Mouse (Mus musculus) liver, embryonic 16.5 days (tissue): ENCODE results near the gene Zswim3. TPM values are rescaled to one million over a fixed set of nuclear protein-coding genes. Genes with fewer than 3 reads are reported as not detected.
A peak's percentile ranks its signal among the peaks of the same experiment; 100 is the strongest.
"Not testable (repeated sequence)": the region's sequence is repeated elsewhere in the genome, so short reads cannot be mapped to it uniquely, and the experiment has no call there.

Experiments used
- ATAC-seq: fragments of 200-750 bp; cut with Nextera tagmentation; 2 replicates; pipeline ENCODE4 v1.8.0; 2017; ENCODE audit warnings: low read depth, mild to moderate bottlenecking, moderate number of reproducible peaks, moderate library complexity
- H3K27ac ChIP-seq: fragments of 300-500 bp; sonication (generic); 2 replicates; pipeline ENCODE4 v1.5.1; 2014; ENCODE audit warnings: mild to moderate bottlenecking, low read length
- H3K27me3 ChIP-seq: fragments of 300-500 bp; sonication (generic); 2 replicates; pipeline ENCODE4 v1.6.1; 2014; ENCODE audit warnings: low read depth, low read length, mixed read lengths; ENCODE audit not compliant: control insufficient read depth, insufficient read depth
- H3K36me3 ChIP-seq: fragments of 300-500 bp; sonication (generic); 2 replicates; pipeline ENCODE4 v1.6.1; 2014; ENCODE audit warnings: mild to moderate bottlenecking; ENCODE audit not compliant: control insufficient read depth, insufficient read depth
- H3K4me1 ChIP-seq: fragments of 300-500 bp; sonication (generic); 2 replicates; pipeline ENCODE4 v1.6.1; 2014; ENCODE audit warnings: low read depth, low read length, mixed read lengths; ENCODE audit not compliant: control insufficient read depth
- H3K4me2 ChIP-seq: fragments of 300-500 bp; sonication (generic); 2 replicates; pipeline ENCODE4 v1.6.1; 2014; ENCODE audit warnings: low read depth, low read length, mixed read lengths
- H3K4me3 ChIP-seq: fragments of 300-500 bp; sonication (generic); 2 replicates; pipeline ENCODE4 v1.5.1; 2014; ENCODE audit warnings: low read depth, mild to moderate bottlenecking, low read length
- H3K9ac ChIP-seq: fragments of 300-500 bp; sonication (generic); 2 replicates; pipeline ENCODE4 v1.6.1; 2014; ENCODE audit warnings: low read depth, low read length
- H3K9me3 ChIP-seq: fragments of 300-500 bp; sonication (generic); replicated peaks from 2 replicates; pipeline ENCODE4 v1.6.1; 2016; ENCODE audit warnings: low read length; ENCODE audit not compliant: control insufficient read depth
- WGBS: fragments of 180-500 bp; shearing (Covaris S2); extraction: QIAGEN DNeasy Blood & Tissue Kit; methylation state at CpG from one replicate; pipeline ENCODE4 v1.1.7; 2014; ENCODE audit not compliant: insufficient replicate concordance; 5-methylcytosine and 5-hydroxymethylcytosine counted together
- polyA plus RNA-seq: library from polyadenylated mRNA; unstranded; fragments of >200 nt; fragmentation: Nextera tagmentation; extraction: Ambion mirVana; gene quantifications from 2 replicates; pipeline ENCODE4 v1.2.1, GENCODE M21; 2015

Gene Zswim3
- polyA plus RNA-seq, 1 experiment from 2014 or later = 4.3 TPM

- Histone ChIP-seq H3K9ac (no peak overlapping the region), H3K36me3 (no peaks in the 10 kb centered on the region), H3K9me3 (no peaks in the 10 kb centered on the region), H3K27ac (peak overlapping the region; percentile 45; the same call in 1 of the 2 replicates), H3K4me3 (no peak overlapping the region), H3K27me3 (peaks cover 38% of the 10 kb centered on the region), H3K4me1 (peaks cover 3% of the 10 kb centered on the region), H3K4me2 (peak overlapping the region; percentile 10; the same call in 1 of the 2 replicates)
- 43% methylated on average over 9 of the region's 9 CpGs for WGBS
- ATAC-seq = peak; percentile 81
Measured at GRCm38 (mm10) chr2:164859640-164860432, 54.9 kb downstream of the Zswim3 start.

- Histone ChIP-seq H3K9me3 (no peaks in the 10 kb centered on the region), H3K9ac (no peak overlapping the region), H3K4me3 (no peak overlapping the region), H3K36me3 (no peaks in the 10 kb centered on the region), H3K4me2 (no peak overlapping the region), H3K27me3 (peaks cover 27% of the 10 kb centered on the region), H3K4me1 (peaks cover 3% of the 10 kb centered on the region), H3K27ac (no peak overlapping the region)
- WGBS = 60% methylated on average over 4 of the region's 4 CpGs
- ATAC-seq = no peak
Measured at GRCm38 (mm10) chr2:164861094-164861493, 56.2 kb downstream of the Zswim3 start.

GRCm38 (mm10) chr2:164862179-164862861 lies 57.4 kb downstream of the Zswim3 start:
- 29% methylated on average over 9 of the region's 9 CpGs for WGBS
- no peak overlapping the region for H3K4me2 ChIP-seq
- H3K36me3 ChIP-seq = no peaks in the 10 kb centered on the region
- no peak for ATAC-seq
- H3K9me3 ChIP-seq = no peaks in the 10 kb centered on the region
- H3K27ac ChIP-seq = no peak overlapping the region
- peaks cover 3% of the 10 kb centered on the region for H3K4me1 ChIP-seq
- no peak overlapping the region for H3K4me3 ChIP-seq
- H3K27me3 ChIP-seq = peaks cover 15% of the 10 kb centered on the region
- H3K9ac ChIP-seq = no peak overlapping the region

- not testable (repeated sequence) for H3K4me1 ChIP-seq, H3K27me3 ChIP-seq, H3K27ac ChIP-seq, H3K9ac ChIP-seq, H3K4me2 ChIP-seq, H3K9me3 ChIP-seq, ATAC-seq, H3K4me3 ChIP-seq, H3K36me3 ChIP-seq
- WGBS = 77% methylated on average over 7 of the region's 9 CpGs
Measured at GRCm38 (mm10) chr2:164863411-164863810, 58.5 kb downstream of the Zswim3 start.

GRCm38 (mm10) chr2:164864593-164864992 lies 59.7 kb downstream of the Zswim3 start:
- Histone ChIP-seq H3K27me3 (no peaks in the 10 kb centered on the region), H3K27ac (no peak overlapping the region), H3K4me1 (peaks cover 3% of the 10 kb centered on the region), H3K9me3 (no peaks in the 10 kb centered on the region), H3K4me3 (no peak overlapping the region), H3K4me2 (no peak overlapping the region), H3K36me3 (no peaks in the 10 kb centered on the region), H3K9ac (no peak overlapping the region)
- 30% methylated on average over 4 of the region's 4 CpGs for WGBS
- no peak for ATAC-seq

GRCm38 (mm10) chr2:164866741-164867551 lies 62.0 kb downstream of the Zswim3 start:
- H3K4me3 ChIP-seq = no peak overlapping the region
- no peaks in the 10 kb centered on the region for H3K36me3 ChIP-seq
- WGBS = 46% methylated on average over 16 of the region's 16 CpGs
- no peak overlapping the region for H3K9ac ChIP-seq
- H3K4me1 ChIP-seq = no peaks in the 10 kb centered on the region
- no peaks in the 10 kb centered on the region for H3K9me3 ChIP-seq
- peak; percentile 42 for ATAC-seq
- H3K27ac ChIP-seq = no peak overlapping the region
- H3K4me2 ChIP-seq = no peak overlapping the region
- no peaks in the 10 kb centered on the region for H3K27me3 ChIP-seq

- no peaks in the 10 kb centered on the region for H3K27me3 ChIP-seq
- H3K4me3 ChIP-seq = no peak overlapping the region
- no peaks in the 10 kb centered on the region for H3K4me1 ChIP-seq
- no peaks in the 10 kb centered on the region for H3K9me3 ChIP-seq
- 83% methylated on average over 7 of the region's 7 CpGs for WGBS
- no peak for ATAC-seq
- H3K4me2 ChIP-seq = no peak overlapping the region
- H3K9ac ChIP-seq = no peak overlapping the region
- H3K27ac ChIP-seq = no peak overlapping the region
- no peaks in the 10 kb centered on the region for H3K36me3 ChIP-seq
Measured at GRCm38 (mm10) chr2:164867566-164867965, 62.7 kb downstream of the Zswim3 start.

GRCm38 (mm10) chr2:164868491-164868890 lies 63.6 kb downstream of the Zswim3 start:
- Histone ChIP-seq H3K36me3 (no peaks in the 10 kb centered on the region), H3K4me3 (no peak overlapping the region), H3K9me3 (no peaks in the 10 kb centered on the region), H3K27me3 (no peaks in the 10 kb centered on the region), H3K4me1 (no peaks in the 10 kb centered on the region), H3K9ac (no peak overlapping the region), H3K27ac (no peak overlapping the region), H3K4me2 (no peak overlapping the region)
- peak; percentile 33; the same call in 1 of the 2 replicates for ATAC-seq
- WGBS = 27% methylated on average over 7 of the region's 7 CpGs
